Mouse (Mus musculus): ENCODE measurements around the gene Ccdc114. TPM values are rescaled to one million over a fixed set of nuclear protein-coding genes. Genes with fewer than 3 reads are reported as not detected.
A peak's percentile ranks its signal among the peaks of the same experiment; 100 is the strongest.
"Not testable (repeated sequence)": the region's sequence is repeated elsewhere in the genome, so short reads cannot be mapped to it uniquely, and the experiment has no call there.

Ccdc114 gene
- 8.9 and 11.2 TPM in 2 replicates for polyA plus RNA-seq (2015; fragmentation: Nextera tagmentation; extraction: Ambion mirVana)

- Histone ChIP-seq H3K27ac (ENCODE audit: low read length) (peak within 1 kb of the TSS; percentile 93), H3K4me1 (ENCODE audit: insufficient read depth, low read depth, low read length) (peaks cover 17% of the 10 kb centered on the region; the same call in 1 of the 2 replicates), H3K27me3 (replicated peaks; ENCODE audit: insufficient read depth, low read length) (no peaks in the 10 kb centered on the region), H3K9ac (replicated peaks; ENCODE audit: low read depth) (peak within 1 kb of the TSS; percentile 23; the same call in 1 of the 2 replicates), H3K36me3 (ENCODE audit: insufficient read depth, low read length) (no peaks in the 10 kb centered on the region), H3K4me3 (ENCODE audit: low read depth, low read length) (peak within 1 kb of the TSS; percentile 44), H3K9me3 (ENCODE audit: low read length) (no peaks in the 10 kb centered on the region), H3K4me2 (replicated peaks; ENCODE audit: low read depth, low read length) (peak within 1 kb of the TSS; percentile 58)
- 7% methylated on average over 24 of the region's 24 CpGs for WGBS
- ATAC-seq (peak; percentile 78), DNase-seq (ENCODE audit: low spot score) (peak; percentile 95)
- TF ChIP-seq EP300 (IDR thresholded peaks at IDR 0.05) (no peak), CTCF (IDR thresholded peaks at IDR 0.05) (no peak)
Measured at GRCm38 (mm10) chr7:45923762-45924428, at the start of gene Ccdc114. TSS of gene Ccdc114 (plus strand) at chr7:45924072.

- H3K9ac ChIP-seq (replicated peaks; ENCODE audit: low read depth): no peak overlapping the region
- ATAC-seq (no peak), DNase-seq (ENCODE audit: low spot score) (no peak)
- 94% methylated on average over 7 of the region's 7 CpGs for WGBS
- TF ChIP-seq CTCF (IDR thresholded peaks at IDR 0.05) (no peak), EP300 (IDR thresholded peaks at IDR 0.05) (no peak)
- no peak overlapping the region for H3K27ac ChIP-seq (ENCODE audit: low read length)
- H3K36me3 ChIP-seq (ENCODE audit: insufficient read depth, low read length): peaks cover 41% of the 10 kb centered on the region
- H3K9me3 ChIP-seq (ENCODE audit: low read length): no peaks in the 10 kb centered on the region
- H3K4me2 ChIP-seq (replicated peaks; ENCODE audit: low read depth, low read length): no peak overlapping the region
- no peak overlapping the region for H3K4me3 ChIP-seq (ENCODE audit: low read depth, low read length)
- H3K4me1 ChIP-seq (ENCODE audit: insufficient read depth, low read depth, low read length): peaks cover 8% of the 10 kb centered on the region; the same call in 1 of the 2 replicates
- H3K27me3 ChIP-seq (replicated peaks; ENCODE audit: insufficient read depth, low read length): no peaks in the 10 kb centered on the region
Measured at GRCm38 (mm10) chr7:45876895-45877294, 47.0 kb upstream of the Ccdc114 start.

- H3K36me3 ChIP-seq (ENCODE audit: insufficient read depth, low read length): peaks cover 49% of the 10 kb centered on the region
- DNase-seq (ENCODE audit: low spot score); H3K27ac ChIP-seq (ENCODE audit: low read length); H3K9ac ChIP-seq (replicated peaks; ENCODE audit: low read depth); H3K27me3 ChIP-seq (replicated peaks; ENCODE audit: insufficient read depth, low read length); ATAC-seq; H3K4me2 ChIP-seq (replicated peaks; ENCODE audit: low read depth, low read length); H3K9me3 ChIP-seq (ENCODE audit: low read length); H3K4me3 ChIP-seq (ENCODE audit: low read depth, low read length); H3K4me1 ChIP-seq (ENCODE audit: insufficient read depth, low read depth, low read length): not testable (repeated sequence)
- 68% methylated on average over 1 of the region's 1 CpGs for WGBS
Measured at GRCm38 (mm10) chr7:45878278-45878677, 45.6 kb upstream of the Ccdc114 start, which contains the start of gene Grin2d. TSS of gene Grin2d (minus strand) at chr7:45878378.

GRCm38 (mm10) chr7:45880531-45880930, 43.3 kb upstream of the Ccdc114 start:
- no peak overlapping the region for H3K4me3 ChIP-seq (ENCODE audit: low read depth, low read length)
- peaks cover 68% of the 10 kb centered on the region for H3K36me3 ChIP-seq (ENCODE audit: insufficient read depth, low read length)
- DNase-seq (ENCODE audit: low spot score) (no peak), ATAC-seq (no peak)
- no peak overlapping the region for H3K9ac ChIP-seq (replicated peaks; ENCODE audit: low read depth)
- no peak overlapping the region for H3K4me2 ChIP-seq (replicated peaks; ENCODE audit: low read depth, low read length)
- no peaks in the 10 kb centered on the region for H3K27me3 ChIP-seq (replicated peaks; ENCODE audit: insufficient read depth, low read length)
- 94% methylated on average over 4 of the region's 4 CpGs for WGBS
- H3K27ac ChIP-seq (ENCODE audit: low read length): no peak overlapping the region
- TF ChIP-seq EP300 (IDR thresholded peaks at IDR 0.05) (no peak), CTCF (IDR thresholded peaks at IDR 0.05) (no peak)
- no peaks in the 10 kb centered on the region for H3K4me1 ChIP-seq (ENCODE audit: insufficient read depth, low read depth, low read length)
- no peaks in the 10 kb centered on the region for H3K9me3 ChIP-seq (ENCODE audit: low read length)

GRCm38 (mm10) chr7:45881011-45881410, 42.9 kb upstream of the Ccdc114 start:
- no peaks in the 10 kb centered on the region for H3K27me3 ChIP-seq (replicated peaks; ENCODE audit: insufficient read depth, low read length)
- no peak for TF ChIP-seq CTCF (IDR thresholded peaks at IDR 0.05)
- no peak overlapping the region for H3K4me2 ChIP-seq (replicated peaks; ENCODE audit: low read depth, low read length)
- no peaks in the 10 kb centered on the region for H3K4me1 ChIP-seq (ENCODE audit: insufficient read depth, low read depth, low read length)
- H3K9me3 ChIP-seq (ENCODE audit: low read length): no peaks in the 10 kb centered on the region
- 94% methylated on average over 2 of the region's 2 CpGs for WGBS
- ATAC-seq (no peak), DNase-seq (ENCODE audit: low spot score) (no peak)
- no peak overlapping the region for H3K9ac ChIP-seq (replicated peaks; ENCODE audit: low read depth)
- H3K4me3 ChIP-seq (ENCODE audit: low read depth, low read length): no peak overlapping the region
- peaks cover 64% of the 10 kb centered on the region for H3K36me3 ChIP-seq (ENCODE audit: insufficient read depth, low read length)
- H3K27ac ChIP-seq (ENCODE audit: low read length): no peak overlapping the region

- H3K9ac ChIP-seq (replicated peaks; ENCODE audit: low read depth): no peak overlapping the region
- 33% methylated on average over 2 of the region's 3 CpGs for WGBS
Measured at GRCm38 (mm10) chr7:45887246-45887645, 36.6 kb upstream of the Ccdc114 start.

More at GRCm38 (mm10) chr7:45887246-45887645, 36.6 kb upstream of the Ccdc114 start:
- Histone ChIP-seq H3K4me3 (ENCODE audit: low read depth, low read length) (no peak overlapping the region), H3K4me1 (ENCODE audit: insufficient read depth, low read depth, low read length) (no peaks in the 10 kb centered on the region), H3K9me3 (ENCODE audit: low read length) (no peaks in the 10 kb centered on the region), H3K4me2 (replicated peaks; ENCODE audit: low read depth, low read length) (no peak overlapping the region), H3K27ac (ENCODE audit: low read length) (no peak overlapping the region), H3K36me3 (ENCODE audit: insufficient read depth, low read length) (peaks cover 26% of the 10 kb centered on the region), H3K27me3 (replicated peaks; ENCODE audit: insufficient read depth, low read length) (no peaks in the 10 kb centered on the region)
- DNase-seq (ENCODE audit: low spot score) (no peak), ATAC-seq (no peak)
- TF ChIP-seq EP300 (IDR thresholded peaks at IDR 0.05): no peak
- TF ChIP-seq CTCF (IDR thresholded peaks at IDR 0.05): no peak

Data from lung, postnatal 0 days (tissue).